Mouse (Mus musculus) megakaryocyte, adult 5-6 weeks (primary cell): ENCODE measurements around the gene Gm20708. TPM values are rescaled to one million over a fixed set of nuclear protein-coding genes. Genes with fewer than 3 reads are reported as not detected.
"Not testable (repeated sequence)": the region's sequence is repeated elsewhere in the genome, so short reads cannot be mapped to it uniquely, and the experiment has no call there.

ENCODE experiments used
- ATAC-seq: 2 replicates; pipeline ENCODE4 v1.8.0; 2016; ENCODE audit warnings: mild to moderate bottlenecking, inconsistent platforms; ENCODE audit not compliant: poor library complexity, severe bottlenecking
- total RNA-seq, 2 experiments: library from RNA; stranded (forward) in 1 of 2; stranded (reverse) in 1 of 2; fragments of 153-499, 151-499 nt in 1 of 2; fragments of 221-1000, 200-1000 nt in 1 of 2; gene quantifications; 2 replicates each; pipeline versions ENCODE4 v1.2.3 to v1.2.4; 2015 to 2017

Gm20708 gene
- total RNA-seq, 2 experiments from 2014 or later = 1.1 TPM; not detected in 1

GRCm38 (mm10) chr11:117803166-117803688 is 6.2 kb upstream of the Gm20708 start:
- peak; percentile 72 for ATAC-seq

- ATAC-seq = no peak
Observed at GRCm38 (mm10) chr11:117806781-117807180, 2.7 kb upstream of the Gm20708 start.

GRCm38 (mm10) chr11:117810401-117811046 is 1.1 kb downstream of the Gm20708 start:
- peak; percentile 79 for ATAC-seq

DNA sequence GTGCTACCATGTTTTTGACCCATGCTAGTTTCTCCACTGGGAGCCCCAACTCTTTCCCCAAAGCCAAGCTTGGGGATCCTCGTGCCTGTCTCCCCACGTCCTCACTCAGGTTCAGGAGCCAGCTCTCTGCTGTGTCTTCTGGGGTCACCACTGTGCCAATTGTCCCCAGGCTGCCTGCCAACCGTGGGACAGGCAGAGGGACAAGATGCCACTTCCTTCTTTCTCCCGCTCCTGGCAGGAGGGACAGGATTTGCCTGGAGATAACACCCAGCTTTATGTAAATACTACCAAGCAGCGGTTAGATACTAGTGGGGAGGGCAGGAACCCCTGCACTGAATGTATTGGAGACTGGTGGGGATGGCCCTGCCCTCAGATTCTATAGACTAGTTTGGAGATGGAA is 4.4 kb downstream of the Gm20708 start:
- ATAC-seq = no peak

DNA sequence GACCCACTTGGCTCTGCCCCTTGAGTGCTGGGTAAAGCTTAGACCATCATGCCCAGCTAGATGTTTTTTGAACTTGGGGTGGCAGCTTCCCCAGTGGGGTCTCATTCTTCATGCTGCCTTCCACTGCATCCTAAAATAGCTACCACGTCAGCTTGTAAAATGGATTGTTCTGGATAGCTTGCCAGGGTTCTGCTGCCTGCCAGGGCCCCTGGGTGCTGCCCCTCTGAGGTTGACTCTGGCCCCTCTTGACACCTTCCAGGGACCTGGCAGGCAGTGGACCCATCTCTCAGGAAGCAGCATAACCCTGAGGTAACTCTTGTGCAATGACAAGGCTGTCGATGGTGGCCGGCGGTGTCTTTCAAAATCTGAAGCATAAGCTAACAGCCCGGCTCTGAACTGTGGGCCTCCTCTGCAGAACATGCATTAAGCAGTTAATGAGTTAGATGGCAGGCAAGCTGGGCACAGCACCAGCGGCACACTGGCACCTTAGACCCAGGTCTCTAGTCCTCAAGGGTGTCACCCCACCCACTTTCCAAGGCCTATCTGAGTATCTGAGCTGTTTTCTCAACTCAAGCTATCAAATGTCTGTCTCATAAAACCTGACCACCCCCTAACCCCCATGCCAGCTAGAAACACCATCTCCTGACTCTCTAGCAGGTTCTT is 5.4 kb downstream of the Gm20708 start:
- peak; percentile 41 for ATAC-seq

GRCm38 (mm10) chr11:117815850-117816249 is 6.4 kb downstream of the Gm20708 start:
- ATAC-seq = not testable (repeated sequence)

- ATAC-seq = no peak
Observed at GRCm38 (mm10) chr11:117816389-117816996, 7.0 kb downstream of the Gm20708 start.

DNA sequence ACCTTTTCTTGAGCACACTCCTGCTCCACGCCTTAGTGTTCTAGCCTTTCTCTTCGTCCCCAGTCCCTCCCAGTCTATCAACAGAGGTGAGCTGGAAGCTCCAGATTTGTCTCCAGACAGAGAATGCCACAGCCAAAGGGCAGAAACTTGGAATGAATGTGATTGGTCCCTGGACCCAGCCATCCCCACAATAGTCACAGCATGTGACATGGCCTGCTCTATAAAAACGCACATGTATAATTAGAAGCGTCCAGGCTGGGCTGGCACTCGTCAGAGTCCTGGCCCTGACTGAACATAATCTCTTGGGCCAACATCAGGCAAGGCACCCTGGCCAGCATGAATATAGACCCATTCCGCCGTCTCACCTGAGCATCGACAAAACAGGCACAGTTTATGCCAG is 9.6 kb downstream of the Gm20708 start:
- ATAC-seq = no peak

- ATAC-seq = no peak
Observed at GRCm38 (mm10) chr11:117820173-117820572, 10.7 kb downstream of the Gm20708 start.

- no peak for ATAC-seq
Observed at GRCm38 (mm10) chr11:117821868-117822267, 12.4 kb downstream of the Gm20708 start.

DNA sequence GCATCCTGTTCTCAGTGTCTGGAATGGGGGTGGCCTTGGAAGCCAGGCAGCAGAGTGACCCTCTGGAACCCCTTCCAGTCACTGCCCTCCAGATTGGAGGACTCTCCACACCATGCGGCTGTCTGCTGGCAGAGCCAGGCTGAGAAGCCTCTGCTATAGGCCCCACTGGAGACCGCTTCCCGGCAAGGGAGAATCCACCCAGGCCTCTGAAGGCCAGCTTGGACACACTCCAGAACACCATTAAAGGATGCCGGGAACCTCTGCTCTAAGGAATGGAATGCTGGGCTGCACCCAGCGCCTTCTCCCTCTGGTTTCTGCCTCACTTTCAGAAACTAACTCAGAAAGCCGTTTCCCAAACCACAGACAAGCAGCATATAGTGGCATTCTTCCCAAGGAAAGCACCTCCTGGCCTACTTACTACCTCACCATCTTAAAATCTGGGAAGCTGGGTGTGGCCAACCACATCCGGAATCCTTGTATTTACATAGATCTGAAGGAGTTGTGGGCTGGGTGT is 13.3 kb downstream of the Gm20708 start:
- no peak for ATAC-seq

DNA sequence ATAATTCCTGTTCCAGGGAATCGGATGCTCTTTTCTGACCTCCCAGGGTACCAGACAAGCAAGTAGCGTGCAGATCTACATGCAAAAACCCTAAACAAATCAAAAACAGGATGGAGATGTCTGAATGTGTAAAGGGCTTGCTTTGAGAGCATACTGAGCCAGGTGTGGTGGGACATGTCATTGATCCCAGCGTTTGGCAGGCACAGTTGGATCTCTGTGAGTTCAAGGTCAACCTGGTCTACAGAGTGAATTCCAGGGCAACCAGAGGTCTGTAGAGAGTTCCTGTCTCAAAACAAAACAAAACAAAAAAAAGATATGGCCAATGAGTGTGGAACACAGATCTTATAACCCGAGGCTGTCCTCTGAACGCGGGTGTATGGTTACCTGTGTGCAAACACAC is 13.9 kb downstream of the Gm20708 start:
- no peak for ATAC-seq

- peak; percentile 79 for ATAC-seq
Observed at GRCm38 (mm10) chr11:117824060-117824969, 14.8 kb downstream of the Gm20708 start.

DNA sequence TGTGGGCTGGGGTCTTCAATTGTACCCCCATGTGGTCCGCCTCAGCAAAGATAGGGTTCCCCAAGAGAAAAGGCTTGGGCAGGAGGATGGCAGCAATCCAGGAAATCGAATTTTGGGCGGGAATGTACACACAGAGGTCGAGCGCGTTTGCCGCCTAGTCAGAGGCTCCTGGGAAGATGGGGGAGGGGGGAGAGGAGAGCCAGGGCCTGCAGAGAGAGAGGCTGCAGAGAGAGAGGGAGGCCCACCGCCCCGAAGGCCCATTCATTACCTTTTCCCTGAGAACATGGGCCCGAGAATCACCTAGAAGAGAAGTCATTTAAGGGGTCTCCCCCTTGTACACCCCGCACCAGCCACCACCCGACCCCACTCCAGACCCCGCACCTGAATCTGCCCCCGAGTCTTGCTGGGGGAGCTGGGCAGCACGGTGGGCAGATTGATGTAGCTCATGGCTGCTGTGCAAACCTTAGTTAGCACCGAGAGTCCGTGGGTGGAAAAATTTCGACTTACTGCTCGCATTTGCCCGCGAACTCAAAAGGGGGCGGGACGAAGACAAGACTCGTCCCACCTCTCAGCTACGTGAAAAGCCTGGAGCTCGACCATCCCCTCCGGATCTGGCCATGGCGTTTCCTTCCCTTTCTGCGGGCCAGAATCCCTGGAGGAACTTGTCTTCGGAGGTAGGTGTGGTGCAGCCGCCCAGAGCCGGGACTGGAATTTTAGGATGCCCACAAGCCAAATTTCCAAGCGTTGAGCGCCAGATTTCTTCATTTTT is 16.0 kb downstream of the Gm20708 start, which contains the start of the genes Afmid and Tk1:
TSS of gene Afmid (plus strand) at position 592 of the 769 bp plus-strand sequence.
TSS of gene Tk1 (minus strand) at position 760 of the 769 bp plus-strand sequence.
- peak; percentile 52 for ATAC-seq

DNA sequence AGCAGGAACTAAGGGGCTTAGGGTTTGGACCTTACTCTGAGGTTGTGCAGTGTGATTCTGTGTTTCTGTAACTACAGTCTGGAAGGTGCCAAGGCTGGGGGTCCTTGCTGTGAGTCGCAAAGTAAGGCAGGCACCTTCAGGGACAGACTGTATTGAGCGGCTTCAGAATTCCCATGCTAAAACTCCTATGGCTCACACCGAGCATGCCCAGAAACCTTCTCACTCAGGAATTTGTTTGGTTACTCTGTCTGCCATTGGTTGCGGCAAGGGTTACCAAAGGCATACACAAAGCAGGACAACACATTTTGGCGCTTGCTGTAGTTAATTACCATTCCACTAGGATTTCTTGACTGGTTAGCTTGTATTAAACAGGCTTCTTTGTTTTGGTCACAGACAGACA is 16.7 kb downstream of the Gm20708 start:
- no peak for ATAC-seq

- no peak for ATAC-seq
Observed at GRCm38 (mm10) chr11:117826916-117827315, 17.4 kb downstream of the Gm20708 start.

- no peak for ATAC-seq
Observed at GRCm38 (mm10) chr11:117827386-117827785, 17.9 kb downstream of the Gm20708 start.

DNA sequence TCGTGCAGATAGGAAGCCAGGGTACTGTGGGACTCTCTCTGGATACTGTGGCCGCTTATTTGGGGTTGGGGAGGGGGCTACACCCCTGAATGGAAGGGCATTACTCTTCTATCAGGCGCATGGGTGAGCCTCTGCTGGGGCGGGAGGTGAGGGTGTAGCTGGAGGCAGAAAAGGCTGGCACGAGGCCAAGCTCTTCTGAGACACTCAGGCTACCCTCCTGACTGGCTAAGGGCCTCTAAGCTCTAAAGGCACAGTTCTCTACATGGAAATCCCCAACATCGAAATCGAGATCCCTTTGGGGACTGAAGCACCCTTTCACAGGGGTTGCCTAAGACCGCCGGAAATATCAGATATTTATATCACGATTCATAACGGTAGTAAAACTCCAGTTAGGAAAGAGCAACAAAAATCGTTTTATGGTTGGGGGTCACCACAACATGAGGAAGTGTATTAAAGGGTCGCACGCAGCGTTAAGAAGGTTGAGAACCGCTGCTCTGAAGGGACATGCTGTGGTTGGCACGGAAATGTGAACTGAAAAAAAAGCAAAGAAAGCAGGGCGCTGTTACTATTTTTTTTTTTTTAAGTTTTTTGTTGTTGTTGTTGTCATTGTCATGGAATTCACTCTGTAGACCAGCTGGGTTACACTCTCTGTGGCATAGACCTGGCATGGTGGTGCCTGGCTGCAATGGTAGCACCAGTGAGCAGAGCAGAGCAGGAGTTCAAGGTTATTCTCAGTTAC is 18.9 kb downstream of the Gm20708 start:
- no peak for ATAC-seq
